Mouse (Mus musculus) embryonic fibroblast, embryonic 13.5 days (primary cell): ENCODE data around the gene Ffar2. TPM values are rescaled to one million over a fixed set of nuclear protein-coding genes. Genes with fewer than 3 reads are reported as not detected.

ENCODE experiments used
- H3K27ac ChIP-seq: 2 replicates; pipeline ENCODE4 v1.5.1; 2012; ENCODE audit warnings: low read length, control low read depth, inconsistent platforms; ENCODE audit not compliant: insufficient read depth
- H3K4me1 ChIP-seq: 2 replicates; pipeline ENCODE4 v1.6.1; 2011; ENCODE audit warnings: low read length; ENCODE audit not compliant: control insufficient read depth, insufficient read depth
- H3K4me3 ChIP-seq: 2 replicates; pipeline ENCODE4 v1.5.1; 2011; ENCODE audit warnings: mild to moderate bottlenecking, control low read depth, low read length; ENCODE audit not compliant: insufficient read depth
- CTCF ChIP-seq: IDR thresholded peaks from 2 replicates; pipeline ENCODE4 v1.5.1; 2011; ENCODE audit warnings: mild to moderate bottlenecking, control low read depth, low read length, moderate library complexity, borderline replicate concordance; ENCODE audit not compliant: insufficient read depth
- POLR2A ChIP-seq: IDR thresholded peaks from 2 replicates; pipeline ENCODE4 v1.6.1; 2011; ENCODE audit warnings: low read depth, mild to moderate bottlenecking, control low read depth, low read length, moderate library complexity
- polyA plus RNA-seq: library from polyadenylated mRNA; stranded (reverse); fragments of >200 nt; gene quantifications from 2 replicates; pipeline ENCODE4 v1.2.4, GENCODE M21; 2011; ENCODE audit warnings: low read depth; ENCODE audit not compliant: missing spikeins, insufficient read length

The Ffar2 gene
- polyA plus RNA-seq, 1 experiment = not detected

DNA sequence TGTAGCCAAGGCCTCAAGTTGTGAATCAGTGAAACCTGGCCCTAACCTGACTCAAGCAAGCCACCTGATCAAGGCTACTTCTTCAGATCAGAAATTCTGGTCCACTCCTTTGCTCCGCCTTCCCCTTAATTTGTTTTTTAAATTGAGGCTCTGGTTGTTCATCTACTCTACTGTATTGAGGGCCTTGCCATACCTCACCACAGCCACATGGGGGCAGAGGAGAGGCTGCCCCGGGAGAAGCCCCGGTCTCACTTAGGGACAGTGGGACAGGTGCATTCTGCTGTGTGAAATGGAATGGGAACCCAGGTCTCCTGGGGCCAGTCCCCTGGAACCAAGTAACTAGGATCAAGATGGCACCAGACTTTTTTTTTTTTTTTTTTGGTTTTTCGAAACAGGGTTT is 41.8 kb downstream of the Ffar2 start:
- Histone ChIP-seq H3K27ac (no peak overlapping the region), H3K4me3 (no peak overlapping the region)
- TF ChIP-seq CTCF = no peak
- no peak for TF ChIP-seq POLR2A

DNA sequence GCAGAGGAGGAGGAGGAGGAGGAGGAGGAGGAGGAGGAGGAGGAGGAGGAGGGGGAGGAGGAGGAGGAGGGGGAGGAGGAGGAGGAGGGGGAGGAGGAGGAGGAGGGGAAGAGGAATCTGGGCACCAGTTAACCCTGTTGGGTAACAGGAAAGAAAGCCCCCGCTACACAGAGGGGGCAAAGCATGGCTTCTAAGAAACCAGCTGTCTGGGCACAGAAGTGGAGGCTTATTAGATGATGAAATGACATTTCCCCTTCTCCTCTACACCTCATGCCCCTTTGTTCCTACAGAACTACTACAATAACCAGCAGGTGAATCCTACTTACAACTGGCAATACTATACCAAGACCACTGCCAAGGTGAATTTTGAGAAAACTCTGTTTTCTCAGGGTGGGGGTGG is 45.7 kb downstream of the Ffar2 start:
- no peaks in the 10 kb centered on the region for H3K4me1 ChIP-seq
- TF ChIP-seq POLR2A (no peak), CTCF (no peak)
- H3K4me3 ChIP-seq = no peak overlapping the region
- no peak overlapping the region for H3K27ac ChIP-seq

More for the DNA sequence above, 41.8 kb downstream of the Ffar2 start:
- H3K4me1 ChIP-seq = no peaks in the 10 kb centered on the region

DNA sequence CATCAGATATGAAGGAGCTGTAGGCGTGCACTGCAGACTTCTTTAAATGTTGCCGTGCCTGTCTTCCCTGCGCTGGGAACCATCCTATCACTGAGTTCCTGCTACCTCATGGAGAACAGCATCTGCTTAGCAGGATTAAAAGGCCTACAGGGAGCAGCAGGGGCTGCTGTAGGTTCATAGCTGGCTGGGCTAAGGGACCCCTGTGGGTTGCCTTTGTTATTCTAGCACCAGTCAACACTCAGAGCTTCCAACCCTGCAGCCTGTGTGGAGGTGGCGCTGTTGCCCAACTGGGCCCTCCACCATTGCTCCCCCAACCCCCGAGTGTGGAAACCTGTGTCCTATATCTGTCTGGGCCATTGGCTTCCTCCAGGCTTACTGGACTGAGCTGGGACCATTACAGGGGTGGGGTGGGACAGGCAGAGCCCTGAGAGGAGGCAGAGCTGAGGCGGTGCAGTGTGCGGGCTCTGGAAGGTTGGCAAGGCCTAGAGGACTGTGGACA is 46.4 kb downstream of the Ffar2 start:
- Histone ChIP-seq H3K4me1 (no peaks in the 10 kb centered on the region), H3K4me3 (no peak overlapping the region), H3K27ac (no peak overlapping the region)
- no peak for TF ChIP-seq POLR2A
- TF ChIP-seq CTCF = no peak

DNA sequence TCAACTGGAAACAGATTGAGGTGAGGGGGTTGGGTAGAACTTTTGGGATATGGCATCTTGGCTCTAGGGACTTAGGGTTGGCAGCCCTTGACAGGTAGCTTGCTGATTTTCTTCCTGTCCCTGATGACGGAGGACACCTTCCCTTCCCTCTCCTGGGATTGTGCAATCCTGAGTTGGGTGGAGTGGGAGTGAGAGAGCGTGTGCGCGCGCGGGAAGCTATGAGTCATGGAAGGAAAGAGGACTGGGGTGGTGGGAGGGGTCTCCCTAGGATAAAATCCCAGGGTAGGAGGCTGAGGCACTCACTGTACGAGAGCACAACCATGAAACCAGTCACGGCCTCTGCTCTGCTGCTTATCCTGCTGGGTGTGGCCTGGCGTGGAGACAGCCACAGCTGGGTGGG is 47.5 kb downstream of the Ffar2 start:
- no peak overlapping the region for H3K4me3 ChIP-seq
- TF ChIP-seq POLR2A = no peak
- no peak for TF ChIP-seq CTCF
- H3K27ac ChIP-seq = no peak overlapping the region
- no peaks in the 10 kb centered on the region for H3K4me1 ChIP-seq

DNA sequence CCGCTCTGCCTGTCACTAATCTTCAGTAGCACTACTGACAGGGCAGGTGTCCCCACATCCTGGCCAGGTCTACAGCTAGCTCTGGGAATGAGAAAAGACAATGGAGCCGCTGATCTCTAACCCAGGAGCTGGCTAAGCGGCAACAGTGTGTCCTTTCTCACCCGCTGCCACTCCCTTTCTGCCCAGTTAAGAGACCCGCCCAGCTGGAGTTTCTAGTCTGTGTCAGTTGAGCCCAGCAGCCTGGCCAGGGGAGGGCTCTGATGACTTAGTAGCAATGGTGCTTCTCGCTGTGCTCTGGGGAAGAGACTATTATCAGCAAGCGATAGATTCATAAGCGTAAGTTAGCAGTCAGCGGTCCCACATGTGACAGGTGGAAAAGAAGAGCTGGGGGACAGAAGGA is 54.3 kb downstream of the Ffar2 start:
- TF ChIP-seq POLR2A (no peak), CTCF (no peak)
- Histone ChIP-seq H3K27ac (no peak overlapping the region), H3K4me3 (no peak overlapping the region), H3K4me1 (no peaks in the 10 kb centered on the region)

Other genes starting within 250 kb of the Ffar2 start
- gene Kmt2b, start 235.0 kb downstream of the Ffar2 start, polyA plus RNA-seq = 31.9 and 40.1 TPM in 2 replicates
- gene Zbtb32, start 224.9 kb downstream of the Ffar2 start, polyA plus RNA-seq = not detected in 2 replicates
- 0.47 and 0.49 TPM in 2 replicates for gene Upk1a, start 210.9 kb downstream of the Ffar2 start, polyA plus RNA-seq
- 550 and 557 TPM in 2 replicates for gene Cox6b1, start 197.6 kb downstream of the Ffar2 start, polyA plus RNA-seq
- gene Etv2, start 187.9 kb downstream of the Ffar2 start, polyA plus RNA-seq = not detected in 2 replicates
- 32.9 and 33.9 TPM in 2 replicates for gene Rbm42, start 173.5 kb downstream of the Ffar2 start, polyA plus RNA-seq
- gene Haus5, start 158.8 kb downstream of the Ffar2 start, polyA plus RNA-seq = 8.1 and 10.5 TPM in 2 replicates
- gene Pmis2, start 152.2 kb downstream of the Ffar2 start, polyA plus RNA-seq = not detected in 2 replicates
- gene 2200002J24Rik, start 124.8 kb downstream of the Ffar2 start, polyA plus RNA-seq = not detected in 2 replicates
- gene Atp4a, start 111.6 kb downstream of the Ffar2 start, polyA plus RNA-seq = not detected in 2 replicates
- gene Tmem147, start 94.2 kb downstream of the Ffar2 start, polyA plus RNA-seq = 136 and 144 TPM in 2 replicates
- not detected in 2 replicates for gene Gapdhs, start 80.1 kb downstream of the Ffar2 start, polyA plus RNA-seq
- 4.4 and 5.1 TPM in 2 replicates for gene Sbsn, start 72.3 kb downstream of the Ffar2 start, polyA plus RNA-seq
- not detected in 2 replicates for gene Dmkn, start 60.0 kb downstream of the Ffar2 start, polyA plus RNA-seq
- gene Krtdap, start 35.9 kb downstream of the Ffar2 start, polyA plus RNA-seq = not detected in 2 replicates
- gene Ffar3, start 32.4 kb upstream of the Ffar2 start, polyA plus RNA-seq = not detected in 2 replicates
- not detected in 2 replicates for gene Ffar1, start 37.8 kb upstream of the Ffar2 start, polyA plus RNA-seq
- gene Cd22, start 56.6 kb upstream of the Ffar2 start, polyA plus RNA-seq = not detected in 2 replicates
- gene Mag, start 91.1 kb upstream of the Ffar2 start, polyA plus RNA-seq = not detected in 2 replicates
- gene Hamp2, start 100.9 kb upstream of the Ffar2 start, polyA plus RNA-seq = not detected in 2 replicates
- not detected in 2 replicates for gene Hamp, start 120.3 kb upstream of the Ffar2 start, polyA plus RNA-seq
- gene Usf2, start 133.0 kb upstream of the Ffar2 start, polyA plus RNA-seq = 55.5 and 61.1 TPM in 2 replicates
- not detected in 2 replicates for gene Lsr, start 149.7 kb upstream of the Ffar2 start, polyA plus RNA-seq
- gene Fam187b, start 150.0 kb upstream of the Ffar2 start, polyA plus RNA-seq = not detected in 2 replicates
- gene Fxyd5, start 218.7 kb upstream of the Ffar2 start, polyA plus RNA-seq = 79.0 and 143 TPM in 2 replicates
- gene Fxyd7, start 227.7 kb upstream of the Ffar2 start, polyA plus RNA-seq = not detected in 2 replicates
- 10.3 TPM in 1 of 2 replicates, not detected in the other for gene Fxyd1, start 233.4 kb upstream of the Ffar2 start, polyA plus RNA-seq
- 0.92 and 1.1 TPM in 2 replicates for gene Lgi4, start 235.6 kb upstream of the Ffar2 start, polyA plus RNA-seq